Mouse (Mus musculus): Measurements from ENCODE around the gene Skap1. TPM values are rescaled to one million over a fixed set of nuclear protein-coding genes. Genes with fewer than 3 reads are reported as not detected.

The Skap1 gene
- total RNA-seq, 2 experiments from 2014 or later: 2.2 to 2.4 TPM

GRCm38 (mm10) chr11:96725833-96726232, 261.4 kb downstream of the Skap1 start:
- intact Hi-C loops (cut with DNase I): no loop called here
- DNase-seq (ENCODE audit: low spot score in 2 of 2): no peak

DNA sequence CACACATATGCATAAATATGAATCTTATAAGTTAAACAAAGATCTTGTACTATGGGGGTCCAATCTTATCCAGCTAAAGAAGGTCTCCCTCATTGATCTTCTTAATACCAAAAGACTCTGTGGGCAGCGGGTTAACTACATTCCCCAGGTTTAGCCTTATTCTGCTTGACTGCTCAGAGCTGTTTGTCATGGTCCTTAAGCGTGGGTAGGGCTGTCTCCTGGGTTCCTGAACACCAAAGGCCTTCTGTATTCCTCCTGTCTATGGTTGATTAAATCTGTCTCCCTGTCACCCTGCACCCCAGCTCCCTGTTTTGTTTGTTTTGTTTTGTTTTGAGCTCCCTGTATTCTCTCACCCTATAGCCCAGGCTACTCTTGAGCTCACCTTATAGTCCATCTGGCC, 264.2 kb downstream of the Skap1 start:
- no peak for DNase-seq (ENCODE audit: low spot score in 2 of 2)
- intact Hi-C loops (cut with DNase I): no loop called here

DNA sequence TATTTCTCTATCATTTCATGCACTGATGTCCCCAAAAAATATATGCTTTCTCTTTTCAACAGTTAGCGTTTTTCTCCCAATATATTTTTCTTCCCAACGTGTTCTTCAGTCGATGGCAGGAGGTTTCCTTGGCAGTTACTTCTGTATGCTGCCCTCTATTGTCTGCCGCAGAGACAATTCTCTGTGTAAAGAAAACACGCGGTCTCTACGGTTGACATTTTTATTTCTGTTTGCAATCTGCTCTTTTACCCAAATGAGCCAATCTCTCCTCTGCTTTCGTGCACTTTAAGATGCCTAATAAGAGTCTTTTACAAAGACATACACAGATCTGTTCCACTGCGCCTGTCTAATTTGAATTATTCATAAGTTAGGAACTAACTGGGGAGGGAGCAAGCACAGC, 265.1 kb downstream of the Skap1 start:
- no peak for DNase-seq (ENCODE audit: low spot score in 2 of 2)
- intact Hi-C loops (cut with DNase I): no loop called here

GRCm38 (mm10) chr11:96730327-96730726, 265.9 kb downstream of the Skap1 start:
- DNase-seq (ENCODE audit: low spot score in 2 of 2): no peak
- intact Hi-C loops (cut with DNase I): no loop called here

DNA sequence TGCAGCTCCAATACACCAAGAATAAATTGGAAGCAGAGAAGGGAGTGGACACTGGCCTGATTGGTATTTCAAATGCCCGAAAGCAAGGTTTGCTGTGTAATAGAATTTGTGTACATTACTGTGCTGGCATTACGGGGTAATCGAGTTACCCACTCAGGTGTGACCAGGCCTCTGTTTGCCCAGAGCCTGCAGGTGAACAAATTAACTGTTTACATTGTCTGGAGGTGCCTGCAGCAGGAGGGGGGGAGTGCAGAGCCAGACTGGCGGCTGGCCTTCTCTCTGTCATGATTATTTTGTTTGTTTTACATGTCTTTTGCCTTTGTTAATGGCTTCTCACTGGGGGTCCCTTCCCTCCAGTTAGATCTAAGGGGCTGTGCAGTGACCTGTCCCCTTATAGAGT, 268.3 kb downstream of the Skap1 start:
- DNase-seq (ENCODE audit: low spot score in 2 of 2): no peak
- intact Hi-C loops (cut with DNase I): no loop called here

DNA sequence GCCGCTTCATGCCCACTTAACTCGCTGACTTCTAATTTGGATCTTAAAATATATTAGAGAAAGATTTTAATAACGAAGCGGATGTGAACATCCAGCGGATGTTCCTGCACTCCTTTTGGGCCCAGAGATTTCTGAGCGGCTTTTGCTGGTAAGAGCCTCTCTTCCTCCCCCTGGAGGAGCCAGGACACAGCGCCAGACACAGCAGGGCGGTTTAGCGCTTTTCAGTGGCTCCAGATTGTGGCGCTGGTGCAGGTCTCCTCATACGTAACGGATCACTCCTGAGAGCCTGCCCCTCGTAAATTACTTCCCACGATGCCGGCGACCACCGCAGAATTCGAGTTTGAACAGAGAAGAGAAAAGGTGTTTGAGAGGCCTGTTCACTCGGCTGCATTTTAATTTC, 271.5 kb downstream of the Skap1 start:
- intact Hi-C loops (cut with DNase I): no loop called here
- DNase-seq (ENCODE audit: low spot score in 2 of 2): peak; percentile 62 to 67

- no peak for DNase-seq (ENCODE audit: low spot score in 2 of 2)
- intact Hi-C loops (cut with DNase I): no loop called here
These were observed 272.0 kb downstream of the Skap1 start for GRCm38 (mm10) chr11:96736361-96736760.

- intact Hi-C loops (cut with DNase I): no loop called here
- no peak for DNase-seq (ENCODE audit: low spot score in 2 of 2)
These were observed 273.5 kb downstream of the Skap1 start for GRCm38 (mm10) chr11:96737673-96738471.

- no peak for DNase-seq (ENCODE audit: low spot score in 2 of 2)
- intact Hi-C loops (cut with DNase I): loop anchor here (2.0 kb wide), 1 partner anchor 446 kb away; no protein-coding TSS in a partner anchor
These were observed 276.4 kb downstream of the Skap1 start for GRCm38 (mm10) chr11:96740796-96741195.

GRCm38 (mm10) chr11:96741995-96742394, 277.6 kb downstream of the Skap1 start:
- intact Hi-C loops (cut with DNase I): loop anchor here (2.0 kb wide), 1 partner anchor 447 kb away; no protein-coding TSS in a partner anchor
- DNase-seq (ENCODE audit: low spot score in 2 of 2): peak; percentile 46 to 73

DNA sequence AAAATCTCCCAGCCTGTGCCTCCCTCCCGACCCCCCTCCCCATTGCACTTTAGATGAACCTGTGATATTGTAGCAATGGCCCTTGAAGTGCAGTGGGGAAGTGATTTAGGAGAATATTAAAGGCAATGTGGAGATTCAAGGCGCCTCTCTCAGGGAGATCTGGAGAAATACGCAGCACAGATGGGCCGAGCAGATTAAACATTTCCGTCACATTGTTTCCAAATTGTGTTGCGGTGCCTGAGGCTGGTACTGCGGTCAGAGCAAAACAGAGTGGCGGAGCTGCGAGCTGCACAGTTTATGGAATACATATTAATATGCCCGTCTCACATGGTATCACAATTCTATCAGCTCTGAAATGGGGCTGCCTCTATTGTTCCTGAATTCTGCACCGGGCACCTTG, 278.6 kb downstream of the Skap1 start:
- peak in 1 of 2 experiments; percentile 29 for DNase-seq (ENCODE audit: low spot score in 2 of 2)
- intact Hi-C loops (cut with DNase I): no loop called here

- DNase-seq (ENCODE audit: low spot score in 2 of 2): no peak
- intact Hi-C loops (cut with DNase I): no loop called here
These were observed 279.5 kb downstream of the Skap1 start for GRCm38 (mm10) chr11:96743891-96744290.

- DNase-seq (ENCODE audit: low spot score in 2 of 2): no peak
- intact Hi-C loops (cut with DNase I): no loop called here
These were observed 282.3 kb downstream of the Skap1 start for GRCm38 (mm10) chr11:96746648-96747047.

GRCm38 (mm10) chr11:96747555-96747954, 283.2 kb downstream of the Skap1 start:
- intact Hi-C loops (cut with DNase I): no loop called here

GRCm38 (mm10) chr11:96755298-96755697, 290.9 kb downstream of the Skap1 start:
- intact Hi-C loops (cut with DNase I): no loop called here
- DNase-seq (ENCODE audit: low spot score in 2 of 2): no peak

More at GRCm38 (mm10) chr11:96747555-96747954, 283.2 kb downstream of the Skap1 start:
- DNase-seq (ENCODE audit: low spot score in 2 of 2): no peak

DNA sequence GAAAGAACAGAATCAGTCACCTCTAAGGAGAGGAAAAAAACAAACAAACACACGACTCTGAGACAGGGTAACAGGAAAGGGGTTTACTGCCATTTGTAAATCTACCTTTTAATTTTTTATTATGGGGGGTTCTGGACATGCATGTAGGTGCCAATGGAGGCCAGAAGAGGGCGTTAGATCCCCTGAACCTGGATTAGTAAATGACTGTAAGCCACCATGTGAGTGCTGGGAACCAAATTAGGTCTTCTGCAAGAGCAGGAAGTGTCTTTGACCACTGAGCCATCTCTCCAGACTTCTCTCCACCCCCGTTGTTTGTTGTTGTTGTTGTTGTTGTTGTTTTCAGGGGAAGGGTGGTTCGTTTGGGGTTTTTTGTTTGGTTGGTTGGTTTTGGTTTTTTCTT, 293.0 kb downstream of the Skap1 start:
- DNase-seq (ENCODE audit: low spot score in 2 of 2): no peak
- intact Hi-C loops (cut with DNase I): no loop called here

- intact Hi-C loops (cut with DNase I): no loop called here
- no peak for DNase-seq (ENCODE audit: low spot score in 2 of 2)
These were observed 294.0 kb downstream of the Skap1 start for GRCm38 (mm10) chr11:96758402-96758801.

DNA sequence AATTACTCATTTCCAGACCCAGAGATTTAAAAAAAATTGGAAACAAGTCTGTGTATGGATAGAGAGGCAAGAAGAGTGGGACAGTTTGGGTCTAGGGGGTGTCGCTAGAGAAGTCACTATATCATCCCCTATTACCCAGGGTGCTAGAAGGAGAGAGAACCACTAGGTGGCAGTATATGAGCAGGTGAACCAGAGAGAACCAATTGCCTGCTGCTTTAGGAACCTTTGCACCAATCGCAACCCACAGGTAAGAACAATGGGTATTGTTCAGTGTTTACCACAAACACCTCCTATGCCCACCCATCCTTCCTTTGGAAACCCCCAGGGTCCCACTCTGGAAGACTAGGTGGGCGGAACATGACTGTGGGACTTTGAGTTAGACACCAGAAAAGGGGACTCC, 295.6 kb downstream of the Skap1 start:
- intact Hi-C loops (cut with DNase I): loop anchor here (2.0 kb wide), 1 partner anchor 101 kb away; no protein-coding TSS in a partner anchor
- DNase-seq (ENCODE audit: low spot score in 2 of 2): peak; percentile 63 to 69

DNA sequence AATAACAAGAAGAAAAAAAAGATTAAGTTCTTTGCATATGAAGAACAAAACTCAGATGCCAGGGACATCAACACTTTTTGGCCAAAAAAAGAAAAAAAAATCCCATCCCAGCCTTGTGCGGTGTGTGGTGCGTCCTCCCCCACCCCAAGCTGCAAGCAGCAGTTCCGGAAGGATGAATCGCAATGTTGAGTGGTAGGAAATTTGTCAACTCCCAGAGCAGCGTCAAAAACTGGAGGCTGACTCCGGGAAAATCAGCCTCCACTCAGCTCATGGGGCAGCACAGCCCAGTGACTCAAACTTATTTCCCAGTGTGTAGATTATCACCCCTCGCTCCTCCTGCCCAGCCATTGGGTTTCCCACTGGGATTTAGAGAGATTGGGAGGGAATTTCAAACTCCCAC, 297.6 kb downstream of the Skap1 start:
- DNase-seq (ENCODE audit: low spot score in 2 of 2): no peak
- intact Hi-C loops (cut with DNase I): loop anchor here (2.0 kb wide), 1 partner anchor 99 kb away; no protein-coding TSS in a partner anchor

GRCm38 (mm10) chr11:96762742-96763470, 298.5 kb downstream of the Skap1 start:
- intact Hi-C loops (cut with DNase I): no loop called here
- DNase-seq (ENCODE audit: low spot score in 2 of 2): peak in 1 of 2 experiments; percentile 40
